Mouse (Mus musculus) E14TG2a.4 (cell line): Measurements from ENCODE around the gene Efnb2.

ENCODE experiments used
- CTCF ChIP-seq: conservative IDR thresholded peaks from 2 replicates; pipeline ENCODE4 v1.5.1; 2014; ENCODE audit warnings: low read length
- POU5F1 ChIP-seq: IDR thresholded peaks from 2 replicates; pipeline ENCODE4 v1.6.1; 2014; ENCODE audit warnings: low read length, borderline replicate concordance

GRCm38 (mm10) chr8:8572272-8572671, 88.8 kb downstream of the Efnb2 start:
- no peak for TF ChIP-seq CTCF
- TF ChIP-seq POU5F1, result no peak
